Mouse (Mus musculus) embryonic facial prominence, embryonic 14.5 days (tissue): Measurements from ENCODE around the gene Tbc1d1. TPM values are rescaled to one million over a fixed set of nuclear protein-coding genes. Genes with fewer than 3 reads are reported as not detected.

Experiments used
- ATAC-seq: fragments of 200-750 bp; cut with Nextera tagmentation; 2 replicates; pipeline ENCODE4 v1.8.0; 2017; ENCODE audit warnings: low read depth, moderate number of reproducible peaks, moderate TSS enrichment
- DNase-seq: peaks from one replicate; pipeline ENCODE4 v3.0.0-alpha.2; 2015; ENCODE audit warnings: low spot score
- H3K27ac ChIP-seq: fragments of 300-500 bp; sonication (generic); replicated peaks from 2 replicates; pipeline ENCODE4 v1.5.1; 2014; ENCODE audit warnings: low read depth, mild to moderate bottlenecking, low read length, moderate library complexity
- H3K27me3 ChIP-seq: fragments of 300-500 bp; sonication (generic); replicated peaks from 2 replicates; pipeline ENCODE4 v1.6.1; 2014; ENCODE audit warnings: low read length; ENCODE audit not compliant: control insufficient read depth, insufficient read depth
- H3K36me3 ChIP-seq: fragments of 300-500 bp; sonication (generic); 2 replicates; pipeline ENCODE4 v1.6.1; 2014; ENCODE audit warnings: low read length, mixed read lengths; ENCODE audit not compliant: control insufficient read depth, insufficient read depth
- H3K4me1 ChIP-seq: fragments of 300-500 bp; sonication (generic); 2 replicates; pipeline ENCODE4 v1.6.1; 2014; ENCODE audit warnings: antibody characterized with exemption, low read length; ENCODE audit not compliant: control insufficient read depth, insufficient read depth
- H3K4me2 ChIP-seq: fragments of 300-500 bp; sonication (generic); 2 replicates; pipeline ENCODE4 v1.6.1; 2014; ENCODE audit warnings: low read depth, mild to moderate bottlenecking, low read length, moderate library complexity, mixed read lengths
- H3K4me3 ChIP-seq: fragments of 300-500 bp; sonication (generic); 2 replicates; pipeline ENCODE4 v1.5.1; 2014; ENCODE audit warnings: low read depth, mild to moderate bottlenecking, low read length
- H3K9ac ChIP-seq: fragments of 300-500 bp; sonication (generic); 2 replicates; pipeline ENCODE4 v1.6.1; 2014; ENCODE audit warnings: low read depth, mild to moderate bottlenecking, low read length, moderate library complexity, mixed read lengths
- H3K9me3 ChIP-seq: fragments of 300-500 bp; sonication (generic); 2 replicates; pipeline ENCODE4 v1.6.1; 2016; ENCODE audit warnings: low read length; ENCODE audit not compliant: control insufficient read depth
- WGBS: fragments of 180-500 bp; shearing (Covaris S2); extraction: QIAGEN DNeasy Blood & Tissue Kit; methylation state at CpG from one replicate; pipeline ENCODE4 v1.1.7; 2014; 5-methylcytosine and 5-hydroxymethylcytosine counted together
- polyA plus RNA-seq: library from polyadenylated mRNA; unstranded; fragments of >200 nt; fragmentation: Nextera tagmentation; extraction: Ambion mirVana; gene quantifications from 2 replicates; pipeline ENCODE4 v1.2.1, GENCODE M21; 2014

Gene Tbc1d1
- polyA plus RNA-seq, 1 experiment from 2014 or later: 19.1 TPM

DNA sequence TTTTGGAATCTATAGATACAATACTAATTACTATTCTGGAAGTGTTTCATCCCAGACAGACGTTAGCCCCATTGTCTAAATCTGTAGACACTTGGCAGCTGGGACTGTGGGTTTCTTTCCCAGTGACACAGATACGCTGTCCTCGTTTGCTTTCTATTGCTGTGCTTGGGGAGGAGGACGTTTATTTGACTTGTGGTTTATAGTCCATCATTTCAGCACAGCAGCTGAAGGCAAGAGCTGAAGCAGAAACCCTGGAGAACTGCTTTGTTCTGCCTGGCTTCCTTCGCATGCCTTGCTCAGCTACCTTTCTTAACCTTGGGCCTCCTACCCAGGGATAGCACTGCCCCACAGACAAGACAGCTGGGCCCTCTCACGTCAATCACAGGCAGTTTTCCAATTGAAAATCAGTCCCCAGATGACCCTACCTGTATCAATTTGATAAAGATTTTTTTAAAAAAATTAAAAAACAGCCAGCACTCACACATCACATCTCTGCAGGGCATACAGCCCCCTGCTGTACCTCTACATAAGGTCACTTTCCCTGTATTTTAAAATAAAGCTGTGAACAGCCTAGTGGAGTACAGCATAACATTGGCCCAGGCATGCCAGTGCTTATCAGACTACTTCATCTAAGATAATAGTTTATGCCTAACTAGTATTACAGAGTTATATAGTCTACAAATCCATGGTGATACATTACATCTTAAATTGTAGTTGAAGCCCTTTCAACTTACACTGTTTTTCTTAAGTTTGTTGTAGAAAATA is 158.4 kb downstream of the Tbc1d1 start:
- H3K27ac ChIP-seq: no peak overlapping the region
- ATAC-seq (peak; percentile 30; the same call in 1 of the 2 replicates), DNase-seq (peak; percentile 52)

DNA sequence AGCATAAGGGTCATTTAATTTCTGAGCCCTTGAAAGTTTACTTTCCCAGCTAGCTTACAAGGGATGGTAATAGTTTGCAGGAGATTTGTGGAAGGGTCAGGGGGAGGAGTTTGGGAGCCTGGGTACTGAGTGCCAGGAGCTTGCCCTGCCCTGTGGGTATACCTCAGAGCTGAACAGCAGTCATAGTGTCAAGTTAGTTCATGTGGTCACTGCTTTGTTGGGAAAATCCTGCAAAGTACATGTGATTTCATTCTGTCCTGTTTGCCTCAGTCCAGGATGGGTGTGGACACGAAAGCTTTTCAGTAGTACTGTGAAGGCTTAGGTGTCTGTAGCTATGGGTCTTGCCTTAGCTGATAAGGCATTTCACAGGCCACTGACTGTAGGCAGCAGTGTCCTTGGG is 159.0 kb downstream of the Tbc1d1 start:
- Histone ChIP-seq H3K4me1 (peaks cover 10% of the 10 kb centered on the region; the same call in 1 of the 2 replicates), H3K4me3 (no peak overlapping the region), H3K4me2 (no peak overlapping the region), H3K27ac (no peak overlapping the region), H3K36me3 (peaks cover 6% of the 10 kb centered on the region), H3K9ac (no peak overlapping the region), H3K9me3 (no peaks in the 10 kb centered on the region), H3K27me3 (no peaks in the 10 kb centered on the region)
- ATAC-seq (no peak), DNase-seq (no peak)
- WGBS: 95% methylated on average over 1 of the region's 1 CpGs

More for the DNA sequence above, 158.4 kb downstream of the Tbc1d1 start:
- peaks cover 10% of the 10 kb centered on the region; the same call in 1 of the 2 replicates for H3K4me1 ChIP-seq
- 43% methylated on average over 6 of the region's 6 CpGs for WGBS
- H3K9me3 ChIP-seq: no peaks in the 10 kb centered on the region
- no peak overlapping the region; the same call in 1 of the 2 replicates for H3K9ac ChIP-seq
- H3K36me3 ChIP-seq: peaks cover 6% of the 10 kb centered on the region
- H3K27me3 ChIP-seq: no peaks in the 10 kb centered on the region
- H3K4me3 ChIP-seq: no peak overlapping the region
- no peak overlapping the region for H3K4me2 ChIP-seq

GRCm38 (mm10) chr5:64323286-64323685 is 167.2 kb downstream of the Tbc1d1 start:
- Histone ChIP-seq H3K27ac (no peak overlapping the region), H3K9me3 (no peaks in the 10 kb centered on the region), H3K4me2 (no peak overlapping the region), H3K4me3 (no peak overlapping the region), H3K27me3 (no peaks in the 10 kb centered on the region), H3K36me3 (0 out of 2 replicates have a peak, but pooled peaks cover 11% of the 10 kb centered on the region), H3K9ac (no peak overlapping the region), H3K4me1 (peaks cover 10% of the 10 kb centered on the region)
- ATAC-seq (no peak), DNase-seq (no peak)
- WGBS: 88% methylated on average over 4 of the region's 4 CpGs

DNA sequence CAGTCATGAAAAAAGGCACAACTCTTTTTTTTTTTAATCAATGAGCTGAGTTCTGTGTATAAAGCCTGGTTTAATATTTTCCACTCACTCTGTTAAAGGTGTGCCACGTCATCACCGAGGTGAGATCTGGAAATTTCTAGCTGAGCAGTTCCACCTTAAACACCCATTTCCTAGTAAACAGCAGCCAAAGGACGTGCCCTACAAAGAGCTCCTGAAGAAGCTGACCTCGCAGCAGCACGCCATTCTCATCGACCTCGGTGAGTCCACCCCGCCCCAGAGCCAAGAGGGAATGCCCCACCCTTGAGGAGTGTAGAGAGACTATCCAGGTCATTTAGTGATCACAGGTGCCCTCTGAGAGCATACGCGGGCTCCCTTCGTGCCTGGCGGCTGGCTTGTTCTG is 168.2 kb downstream of the Tbc1d1 start:
- H3K4me2 ChIP-seq: no peak overlapping the region
- 89% methylated on average over 12 of the region's 12 CpGs for WGBS
- ATAC-seq (no peak), DNase-seq (no peak)
- no peak overlapping the region for H3K9ac ChIP-seq
- H3K4me3 ChIP-seq: no peak overlapping the region
- H3K27me3 ChIP-seq: no peaks in the 10 kb centered on the region
- H3K9me3 ChIP-seq: no peaks in the 10 kb centered on the region
- H3K36me3 ChIP-seq: peaks cover 17% of the 10 kb centered on the region; the same call in 1 of the 2 replicates
- H3K4me1 ChIP-seq: peaks cover 10% of the 10 kb centered on the region
- H3K27ac ChIP-seq: peak overlapping the region; percentile 80

GRCm38 (mm10) chr5:64324920-64325319 is 168.8 kb downstream of the Tbc1d1 start:
- DNase-seq (peak; percentile 55), ATAC-seq (peak; percentile 22; the same call in 1 of the 2 replicates)
- no peak overlapping the region for H3K4me3 ChIP-seq
- no peak overlapping the region for H3K4me2 ChIP-seq
- H3K27me3 ChIP-seq: no peaks in the 10 kb centered on the region
- no peaks in the 10 kb centered on the region for H3K9me3 ChIP-seq
- WGBS: 62% methylated on average over 8 of the region's 8 CpGs
- H3K36me3 ChIP-seq: peaks cover 19% of the 10 kb centered on the region; the same call in 1 of the 2 replicates
- peaks cover 10% of the 10 kb centered on the region for H3K4me1 ChIP-seq
- no peak overlapping the region for H3K9ac ChIP-seq
- peak overlapping the region; percentile 80 for H3K27ac ChIP-seq

- Histone ChIP-seq H3K4me3 (no peak overlapping the region), H3K4me1 (peaks cover 10% of the 10 kb centered on the region), H3K27ac (peak overlapping the region; percentile 11; the same call in 1 of the 2 replicates), H3K9me3 (no peaks in the 10 kb centered on the region), H3K27me3 (no peaks in the 10 kb centered on the region), H3K4me2 (no peak overlapping the region), H3K9ac (0 out of 2 replicates have a peak overlapping the region, but pooled peaks have one; percentile 3), H3K36me3 (peaks cover 19% of the 10 kb centered on the region; the same call in 1 of the 2 replicates)
- ATAC-seq (no peak), DNase-seq (no peak)
- 82% methylated on average over 5 of the region's 5 CpGs for WGBS
Measured at GRCm38 (mm10) chr5:64325741-64326355, 169.7 kb downstream of the Tbc1d1 start.

DNA sequence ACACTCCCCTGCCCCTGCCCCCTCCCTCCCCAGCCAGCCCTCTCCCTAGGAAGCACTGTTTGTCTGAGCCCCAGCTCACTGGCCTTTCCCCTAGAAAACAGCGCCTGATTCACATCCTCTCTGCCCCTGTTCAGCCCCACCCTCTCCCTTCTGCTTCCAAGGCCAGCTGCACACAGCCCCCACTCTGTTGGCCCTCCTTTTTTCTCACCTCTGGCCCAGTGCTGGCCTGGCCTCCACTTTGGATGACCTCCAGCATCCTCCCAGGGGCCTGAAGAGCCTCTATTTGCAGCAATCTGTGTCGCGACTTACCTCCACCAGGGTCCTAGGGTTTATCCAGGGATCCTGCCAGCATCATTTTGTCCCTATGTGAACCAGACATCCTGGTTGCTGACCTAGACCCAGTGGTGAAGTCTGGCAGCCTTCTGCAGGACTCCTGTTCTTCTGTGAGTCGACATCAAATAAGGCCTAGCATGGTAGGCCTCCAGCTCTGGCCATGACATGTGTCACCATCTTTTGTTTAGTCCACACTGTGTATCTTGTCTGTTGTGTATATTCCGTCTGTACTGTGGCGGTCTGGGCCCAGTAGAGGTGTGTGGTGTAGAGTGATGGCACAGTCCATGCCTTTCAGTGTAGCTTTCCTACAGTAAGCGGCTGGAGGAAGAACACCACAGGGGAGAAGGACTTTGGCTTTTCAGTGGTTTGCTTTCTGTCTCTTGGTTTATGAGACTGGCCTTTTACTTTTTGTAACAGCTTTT is 170.5 kb downstream of the Tbc1d1 start:
- no peak overlapping the region for H3K4me3 ChIP-seq
- WGBS: 69% methylated on average over 7 of the region's 7 CpGs

GRCm38 (mm10) chr5:64327212-64327902 is 171.3 kb downstream of the Tbc1d1 start:
- H3K9me3 ChIP-seq: no peaks in the 10 kb centered on the region
- H3K27ac ChIP-seq: no peak overlapping the region; the same call in 1 of the 2 replicates
- no peak overlapping the region for H3K9ac ChIP-seq
- H3K4me1 ChIP-seq: peaks cover 7% of the 10 kb centered on the region; the same call in 1 of the 2 replicates
- H3K36me3 ChIP-seq: peaks cover 19% of the 10 kb centered on the region; the same call in 1 of the 2 replicates
- WGBS: 52% methylated on average over 7 of the region's 7 CpGs
- no peak overlapping the region for H3K4me2 ChIP-seq
- ATAC-seq (no peak), DNase-seq (no peak)
- no peak overlapping the region for H3K4me3 ChIP-seq
- H3K27me3 ChIP-seq: no peaks in the 10 kb centered on the region

More for the DNA sequence above, 170.5 kb downstream of the Tbc1d1 start:
- H3K27me3 ChIP-seq: no peaks in the 10 kb centered on the region
- H3K9me3 ChIP-seq: no peaks in the 10 kb centered on the region
- peaks cover 19% of the 10 kb centered on the region; the same call in 1 of the 2 replicates for H3K36me3 ChIP-seq
- H3K4me2 ChIP-seq: no peak overlapping the region
- H3K9ac ChIP-seq: 0 out of 2 replicates have a peak overlapping the region, but pooled peaks have one; percentile 3
- H3K27ac ChIP-seq: peak overlapping the region; percentile 11
- ATAC-seq (peak; percentile 66), DNase-seq (peak; percentile 27)
- H3K4me1 ChIP-seq: peaks cover 10% of the 10 kb centered on the region
